Mouse (Mus musculus): ENCODE results near the gene Aldh16a1. TPM values are rescaled to one million over a fixed set of nuclear protein-coding genes. Genes with fewer than 3 reads are reported as not detected.
"Not testable (repeated sequence)": the region's sequence is repeated elsewhere in the genome, so short reads cannot be mapped to it uniquely, and the experiment has no call there.

Aldh16a1 gene
- polyA plus RNA-seq, 1 experiment, result 12.8 TPM

- no peak for TF ChIP-seq CTCF (IDR thresholded peaks at IDR 0.05; ENCODE audit: control insufficient read depth, insufficient read depth, insufficient replicate concordance, low read depth, low read length)
- TF ChIP-seq POLR2A (IDR thresholded peaks at IDR 0.05; ENCODE audit: control insufficient read depth, low read depth, low read length), result no peak
- no peak overlapping the region for H3K27ac ChIP-seq (ENCODE audit: control insufficient read depth, insufficient read depth, low read depth, low read length)
- H3K27me3 ChIP-seq (ENCODE audit: control insufficient read depth, insufficient read depth, low read length), result no peaks in the 10 kb centered on the region
- no peak overlapping the region for H3K4me3 ChIP-seq (ENCODE audit: control insufficient read depth, low read depth, low read length)
- no peaks in the 10 kb centered on the region for H3K36me3 ChIP-seq (ENCODE audit: control insufficient read depth, insufficient read depth, low read length)
- H3K4me1 ChIP-seq (ENCODE audit: control insufficient read depth, insufficient read depth, low read length), result no peaks in the 10 kb centered on the region; the same call in 1 of the 2 replicates
These were observed 40.9 kb downstream of the Aldh16a1 start for GRCm38 (mm10) chr7:45113476-45113875.

- H3K4me3 ChIP-seq (ENCODE audit: control insufficient read depth, low read depth, low read length), result no peak overlapping the region
- H3K36me3 ChIP-seq (ENCODE audit: control insufficient read depth, insufficient read depth, low read length), result no peaks in the 10 kb centered on the region
- no peaks in the 10 kb centered on the region for H3K27me3 ChIP-seq (ENCODE audit: control insufficient read depth, insufficient read depth, low read length)
- TF ChIP-seq CTCF (IDR thresholded peaks at IDR 0.05; ENCODE audit: control insufficient read depth, insufficient read depth, insufficient replicate concordance, low read depth, low read length), result no peak
- TF ChIP-seq POLR2A (IDR thresholded peaks at IDR 0.05; ENCODE audit: control insufficient read depth, low read depth, low read length), result no peak
- no peak overlapping the region for H3K27ac ChIP-seq (ENCODE audit: control insufficient read depth, insufficient read depth, low read depth, low read length)
- H3K4me1 ChIP-seq (ENCODE audit: control insufficient read depth, insufficient read depth, low read length), result no peaks in the 10 kb centered on the region
These were observed 41.9 kb downstream of the Aldh16a1 start for GRCm38 (mm10) chr7:45112529-45112928.

GRCm38 (mm10) chr7:45111940-45112339 lies 42.4 kb downstream of the Aldh16a1 start:
- H3K36me3 ChIP-seq (ENCODE audit: control insufficient read depth, insufficient read depth, low read length), result no peaks in the 10 kb centered on the region
- H3K27me3 ChIP-seq (ENCODE audit: control insufficient read depth, insufficient read depth, low read length), result no peaks in the 10 kb centered on the region
- no peaks in the 10 kb centered on the region for H3K4me1 ChIP-seq (ENCODE audit: control insufficient read depth, insufficient read depth, low read length)
- TF ChIP-seq CTCF (IDR thresholded peaks at IDR 0.05; ENCODE audit: control insufficient read depth, insufficient read depth, insufficient replicate concordance, low read depth, low read length) (no peak), POLR2A (IDR thresholded peaks at IDR 0.05; ENCODE audit: control insufficient read depth, low read depth, low read length) (no peak)
- H3K4me3 ChIP-seq (ENCODE audit: control insufficient read depth, low read depth, low read length), result no peak overlapping the region
- H3K27ac ChIP-seq (ENCODE audit: control insufficient read depth, insufficient read depth, low read depth, low read length), result no peak overlapping the region

GRCm38 (mm10) chr7:45110089-45110488 lies 44.3 kb downstream of the Aldh16a1 start:
- not testable (repeated sequence) for H3K4me1 ChIP-seq (ENCODE audit: control insufficient read depth, insufficient read depth, low read length); H3K27ac ChIP-seq (ENCODE audit: control insufficient read depth, insufficient read depth, low read depth, low read length); H3K4me3 ChIP-seq (ENCODE audit: control insufficient read depth, low read depth, low read length); H3K36me3 ChIP-seq (ENCODE audit: control insufficient read depth, insufficient read depth, low read length); H3K27me3 ChIP-seq (ENCODE audit: control insufficient read depth, insufficient read depth, low read length)

GRCm38 (mm10) chr7:45107052-45107645 lies 47.2 kb downstream of the Aldh16a1 start:
- no peaks in the 10 kb centered on the region for H3K27me3 ChIP-seq (ENCODE audit: control insufficient read depth, insufficient read depth, low read length)
- no peak overlapping the region for H3K27ac ChIP-seq (ENCODE audit: control insufficient read depth, insufficient read depth, low read depth, low read length)
- H3K36me3 ChIP-seq (ENCODE audit: control insufficient read depth, insufficient read depth, low read length), result no peaks in the 10 kb centered on the region
- TF ChIP-seq POLR2A (IDR thresholded peaks at IDR 0.05; ENCODE audit: control insufficient read depth, low read depth, low read length) (no peak), CTCF (IDR thresholded peaks at IDR 0.05; ENCODE audit: control insufficient read depth, insufficient read depth, insufficient replicate concordance, low read depth, low read length) (no peak)
- H3K4me3 ChIP-seq (ENCODE audit: control insufficient read depth, low read depth, low read length), result no peak overlapping the region
- H3K4me1 ChIP-seq (ENCODE audit: control insufficient read depth, insufficient read depth, low read length), result no peaks in the 10 kb centered on the region

GRCm38 (mm10) chr7:45106441-45106840 lies 47.9 kb downstream of the Aldh16a1 start:
- Histone ChIP-seq H3K36me3 (ENCODE audit: control insufficient read depth, insufficient read depth, low read length) (no peaks in the 10 kb centered on the region), H3K4me3 (ENCODE audit: control insufficient read depth, low read depth, low read length) (no peak overlapping the region), H3K27ac (ENCODE audit: control insufficient read depth, insufficient read depth, low read depth, low read length) (no peak overlapping the region), H3K4me1 (ENCODE audit: control insufficient read depth, insufficient read depth, low read length) (no peaks in the 10 kb centered on the region), H3K27me3 (ENCODE audit: control insufficient read depth, insufficient read depth, low read length) (no peaks in the 10 kb centered on the region)
- TF ChIP-seq POLR2A (IDR thresholded peaks at IDR 0.05; ENCODE audit: control insufficient read depth, low read depth, low read length) (no peak), CTCF (IDR thresholded peaks at IDR 0.05; ENCODE audit: control insufficient read depth, insufficient read depth, insufficient replicate concordance, low read depth, low read length) (no peak)

- H3K27me3 ChIP-seq (ENCODE audit: control insufficient read depth, insufficient read depth, low read length), result no peaks in the 10 kb centered on the region
- H3K36me3 ChIP-seq (ENCODE audit: control insufficient read depth, insufficient read depth, low read length), result no peaks in the 10 kb centered on the region
- H3K4me1 ChIP-seq (ENCODE audit: control insufficient read depth, insufficient read depth, low read length), result no peaks in the 10 kb centered on the region
- no peak overlapping the region for H3K4me3 ChIP-seq (ENCODE audit: control insufficient read depth, low read depth, low read length)
- no peak overlapping the region for H3K27ac ChIP-seq (ENCODE audit: control insufficient read depth, insufficient read depth, low read depth, low read length)
- no peak for TF ChIP-seq POLR2A (IDR thresholded peaks at IDR 0.05; ENCODE audit: control insufficient read depth, low read depth, low read length)
- TF ChIP-seq CTCF (IDR thresholded peaks at IDR 0.05; ENCODE audit: control insufficient read depth, insufficient read depth, insufficient replicate concordance, low read depth, low read length), result no peak
These were observed 48.9 kb downstream of the Aldh16a1 start for GRCm38 (mm10) chr7:45105491-45105890.

GRCm38 (mm10) chr7:45104941-45105340 lies 49.4 kb downstream of the Aldh16a1 start:
- Histone ChIP-seq H3K27me3 (ENCODE audit: control insufficient read depth, insufficient read depth, low read length) (no peaks in the 10 kb centered on the region), H3K27ac (ENCODE audit: control insufficient read depth, insufficient read depth, low read depth, low read length) (no peak overlapping the region), H3K4me1 (ENCODE audit: control insufficient read depth, insufficient read depth, low read length) (no peaks in the 10 kb centered on the region), H3K4me3 (ENCODE audit: control insufficient read depth, low read depth, low read length) (no peak overlapping the region), H3K36me3 (ENCODE audit: control insufficient read depth, insufficient read depth, low read length) (no peaks in the 10 kb centered on the region)
- no peak for TF ChIP-seq POLR2A (IDR thresholded peaks at IDR 0.05; ENCODE audit: control insufficient read depth, low read depth, low read length)
- TF ChIP-seq CTCF (IDR thresholded peaks at IDR 0.05; ENCODE audit: control insufficient read depth, insufficient read depth, insufficient replicate concordance, low read depth, low read length), result no peak
